Mouse (Mus musculus): ENCODE measurements around the gene Gm9922.

The Gm9922 gene

GRCm38 (mm10) chr14:101729237-101729971, at the start of gene Gm9922, which contains the start of gene Lmo7:
Gm9922 (minus strand) TSS chr14:101729814.
Lmo7 (plus strand) TSS chr14:101729957.
- peak in 1 of 2 experiments; percentile 2 for DNase-seq (ENCODE audit: low spot score in 2 of 2)

GRCm38 (mm10) chr14:101778426-101778825, 48.8 kb upstream of the Gm9922 start:
- no peak for DNase-seq (ENCODE audit: low spot score in 2 of 2)

GRCm38 (mm10) chr14:101777129-101777493, 47.5 kb upstream of the Gm9922 start:
- no peak for DNase-seq (ENCODE audit: low spot score in 2 of 2)

GRCm38 (mm10) chr14:101776296-101777128, 46.9 kb upstream of the Gm9922 start:
- no peak for DNase-seq (ENCODE audit: low spot score in 2 of 2)

GRCm38 (mm10) chr14:101774631-101775030, 45.0 kb upstream of the Gm9922 start:
- no peak for DNase-seq (ENCODE audit: low spot score in 2 of 2)

GRCm38 (mm10) chr14:101771756-101772155, 42.1 kb upstream of the Gm9922 start:
- no peak for DNase-seq (ENCODE audit: low spot score in 2 of 2)

GRCm38 (mm10) chr14:101771336-101771735, 41.7 kb upstream of the Gm9922 start:
- DNase-seq (ENCODE audit: low spot score in 2 of 2), result no peak

- DNase-seq (ENCODE audit: low spot score in 2 of 2), result no peak
These were observed 34.2 kb upstream of the Gm9922 start for GRCm38 (mm10) chr14:101763762-101764295.

- DNase-seq (ENCODE audit: low spot score in 2 of 2), result no peak
These were observed 32.7 kb upstream of the Gm9922 start for GRCm38 (mm10) chr14:101762267-101762666.

GRCm38 (mm10) chr14:101755425-101755824, 25.8 kb upstream of the Gm9922 start:
- DNase-seq (ENCODE audit: low spot score in 2 of 2), result no peak

- no peak for DNase-seq (ENCODE audit: low spot score in 2 of 2)
These were observed 21.3 kb upstream of the Gm9922 start for GRCm38 (mm10) chr14:101750910-101751309.

GRCm38 (mm10) chr14:101748436-101748835, 18.8 kb upstream of the Gm9922 start:
- no peak for DNase-seq (ENCODE audit: low spot score in 2 of 2)

- DNase-seq (ENCODE audit: low spot score in 2 of 2), result no peak
These were observed 18.2 kb upstream of the Gm9922 start for GRCm38 (mm10) chr14:101747811-101748210.

- no peak for DNase-seq (ENCODE audit: low spot score in 2 of 2)
These were observed 17.0 kb upstream of the Gm9922 start for GRCm38 (mm10) chr14:101746635-101747034.

GRCm38 (mm10) chr14:101737501-101737900, 7.9 kb upstream of the Gm9922 start:
- DNase-seq (ENCODE audit: low spot score in 2 of 2), result no peak

- no peak for DNase-seq (ENCODE audit: low spot score in 2 of 2)
These were observed 4.1 kb upstream of the Gm9922 start for GRCm38 (mm10) chr14:101733542-101734303.

- DNase-seq (ENCODE audit: low spot score in 2 of 2), result no peak
These were observed 518 bp upstream of the Gm9922 start for GRCm38 (mm10) chr14:101729972-101730692.

- DNase-seq (ENCODE audit: low spot score in 2 of 2), result no peak
These were observed 15.2 kb downstream of the Gm9922 start for GRCm38 (mm10) chr14:101714414-101714813.

GRCm38 (mm10) chr14:101707088-101707487, 22.5 kb downstream of the Gm9922 start:
- DNase-seq (ENCODE audit: low spot score in 2 of 2), result no peak

- no peak for DNase-seq (ENCODE audit: low spot score in 2 of 2)
These were observed 25.1 kb downstream of the Gm9922 start for GRCm38 (mm10) chr14:101704479-101704878.

GRCm38 (mm10) chr14:101688406-101688805, 41.2 kb downstream of the Gm9922 start:
- DNase-seq (ENCODE audit: low spot score in 2 of 2), result no peak
